Mouse (Mus musculus) CH12.LX (cell line): ENCODE data around the gene Klk1. TPM values are rescaled to one million over a fixed set of nuclear protein-coding genes. Genes with fewer than 3 reads are reported as not detected.
"Not testable (repeated sequence)": the region's sequence is repeated elsewhere in the genome, so short reads cannot be mapped to it uniquely, and the experiment has no call there.

ENCODE experiments used
- DNase-seq: peaks from one replicate; pipeline ENCODE4 v3.0.0-alpha.2; 2013; ENCODE audit errors: extremely low read depth
- H3K27ac ChIP-seq: 2 replicates; pipeline ENCODE4 v1.5.1; 2012; ENCODE audit warnings: low read depth, mild to moderate bottlenecking, control low read depth, moderate library complexity; ENCODE audit not compliant: insufficient read depth
- H3K27me3 ChIP-seq: replicated peaks from 2 replicates; pipeline ENCODE3; 2012; ENCODE audit warnings: inconsistent platforms
- H3K36me3 ChIP-seq, 2 experiments: replicated peaks in 1 of 2; 2 replicates each; pipeline versions ENCODE3 to v1.6.1; 2012; ENCODE audit warnings: inconsistent platforms in 1 of 2, low read length in 1 of 2, mild to moderate bottlenecking in 1 of 2, mixed read lengths in 1 of 2, moderate library complexity in 1 of 2; ENCODE audit not compliant: control insufficient read depth in 1 of 2, insufficient read depth in 1 of 2
- H3K4me1 ChIP-seq, 2 experiments: 2 replicates each; pipeline ENCODE4 v1.6.1; 2012; ENCODE audit warnings: inconsistent platforms in 1 of 2, moderate library complexity in 1 of 2; ENCODE audit not compliant: insufficient read depth in 2 of 2, control insufficient read depth in 1 of 2
- H3K4me2 ChIP-seq: 2 replicates; pipeline ENCODE4 v1.6.1; 2012; ENCODE audit warnings: low read depth, mild to moderate bottlenecking, control low read depth; ENCODE audit not compliant: poor library complexity, insufficient read depth, severe bottlenecking
- H3K4me3 ChIP-seq, 3 experiments: fragments of 150-350 bp in 1 of 3; sonication (generic) in 1 of 3; replicated peaks in 1 of 3; 2 replicates each; pipeline versions ENCODE3 to v1.5.1; 2011 to 2012; ENCODE audit warnings: low read depth in 2 of 3, low read length in 2 of 3, mild to moderate bottlenecking in 2 of 3, moderate library complexity in 2 of 3, control low read depth in 1 of 3, improper control_type of control experiment in 1 of 3, inconsistent platforms in 1 of 3, mixed read lengths in 1 of 3; ENCODE audit not compliant: poor library complexity in 1 of 3
- H3K79me2 ChIP-seq: replicated peaks from 2 replicates; pipeline ENCODE4 v1.6.1; 2012; ENCODE audit warnings: mild to moderate bottlenecking, moderate library complexity; ENCODE audit not compliant: control insufficient read depth, poor library complexity, insufficient read depth, severe bottlenecking; ENCODE audit errors: extremely low read depth
- H3K9ac ChIP-seq: 2 replicates; pipeline ENCODE4 v1.6.1; 2012; ENCODE audit warnings: low read depth, mild to moderate bottlenecking, control low read depth, moderate library complexity; ENCODE audit not compliant: insufficient read depth
- H3K9me3 ChIP-seq: replicated peaks from 2 replicates; pipeline ENCODE3; 2012; ENCODE audit warnings: low read length, inconsistent platforms, mixed read lengths
- BHLHE40 ChIP-seq: IDR thresholded peaks from 2 replicates; pipeline ENCODE4 v1.6.1; 2011; ENCODE audit warnings: mild to moderate bottlenecking, low read depth, low read length, improper control_type of control experiment
- CHD2 ChIP-seq: IDR thresholded peaks from 2 replicates; pipeline ENCODE4 v1.6.1; 2011; ENCODE audit warnings: low read length, improper control_type of control experiment
- CTCF ChIP-seq, 2 experiments: IDR thresholded peaks in 1 of 2; conservative IDR thresholded peaks in 1 of 2; 2 replicates each; pipeline ENCODE4 v1.5.1; 2011 to 2012; ENCODE audit warnings: low read depth in 2 of 2, low read length in 2 of 2, improper control_type of control experiment in 1 of 2, inconsistent platforms in 1 of 2, mild to moderate bottlenecking in 1 of 2, moderate library complexity in 1 of 2
- ELF1 ChIP-seq: IDR thresholded peaks from 2 replicates; pipeline ENCODE4 v1.6.1; 2014; ENCODE audit warnings: low read depth, mild to moderate bottlenecking, inconsistent platforms, low read length, improper control_type of control experiment
- HCFC1 ChIP-seq: IDR thresholded peaks from 2 replicates; pipeline ENCODE4 v1.6.1; 2012; ENCODE audit warnings: low read depth, mild to moderate bottlenecking, inconsistent platforms, low read length, improper control_type of control experiment
- MAX ChIP-seq: IDR thresholded peaks from 2 replicates; pipeline ENCODE4 v1.6.1; 2011; ENCODE audit warnings: low read length, improper control_type of control experiment
- NRF1 ChIP-seq: IDR thresholded peaks from 2 replicates; pipeline ENCODE4 v1.6.1; 2014; ENCODE audit warnings: low read depth, mild to moderate bottlenecking, inconsistent platforms, low read length, improper control_type of control experiment, moderate library complexity
- PAX5 ChIP-seq: IDR thresholded peaks from 2 replicates; pipeline ENCODE4 v1.6.1; 2012; ENCODE audit warnings: low read length, inconsistent platforms, mixed read lengths
- POLR2A ChIP-seq: IDR thresholded peaks from 2 replicates; pipeline ENCODE4 v1.6.1; 2011; ENCODE audit warnings: low read depth, mild to moderate bottlenecking, improper control_type of control experiment, low read length
- SIN3A ChIP-seq: IDR thresholded peaks from 2 replicates; pipeline ENCODE4 v1.6.1; 2012; ENCODE audit warnings: low read length, improper control_type of control experiment, inconsistent platforms
- TBP ChIP-seq: conservative IDR thresholded peaks from 2 replicates; pipeline ENCODE4 v1.6.1; 2011; ENCODE audit warnings: low read depth, low read length, improper control_type of control experiment
- UBTF ChIP-seq: IDR thresholded peaks from 2 replicates; pipeline ENCODE4 v1.6.1; 2012; ENCODE audit warnings: low read depth, mild to moderate bottlenecking, inconsistent platforms, low read length, improper control_type of control experiment, moderate library complexity
- ZC3H11A ChIP-seq: IDR thresholded peaks from 2 replicates; pipeline ENCODE4 v1.6.1; 2012; ENCODE audit warnings: low read depth, mild to moderate bottlenecking, inconsistent platforms, low read length, improper control_type of control experiment
- ZNF384 ChIP-seq: IDR thresholded peaks from 2 replicates; pipeline ENCODE4 v1.6.1; 2012; ENCODE audit warnings: low read depth, low read length, improper control_type of control experiment, inconsistent platforms
- dilution Hi-C: fragments of 300-500 bp; cut with MboI; formaldehyde crosslinking; loops from 2 replicates; pipeline ENCODE4 v1.14.3; 2020; ENCODE audit warnings: low sequenced_read_pairs; ENCODE audit not compliant: extremely low pct_unique_long_range_greater_than_20kb, extremely low pct_ligation_motif_present
- in situ Hi-C: fragments of 300-500 bp; cut with MboI; formaldehyde crosslinking; loops from 3 replicates; pipeline ENCODE4 v1.14.3; 2019; ENCODE audit warnings: low sequenced_read_pairs, low pct_ligation_motif_present, low pct_unique_long_range_greater_than_20kb, mixed read lengths
- polyA plus RNA-seq: library from polyadenylated mRNA; unstranded; fragments of >175 nt; gene quantifications from 2 replicates; pipeline ENCODE4 v1.2.1, GENCODE M21; 2012; ENCODE audit warnings: low read depth; ENCODE audit not compliant: insufficient read length
- total RNA-seq, 2 experiments: library from RNA; depleted of rRNA; stranded (reverse); fragments of 300-350 nt in 1 of 2; fragments of >200 nt in 1 of 2; gene quantifications; 2 replicates each; pipeline ENCODE4 v1.2.3; 2012 to 2014

Klk1 gene
- total and polyA plus RNA-seq, 3 experiments, result not detected

DNA sequence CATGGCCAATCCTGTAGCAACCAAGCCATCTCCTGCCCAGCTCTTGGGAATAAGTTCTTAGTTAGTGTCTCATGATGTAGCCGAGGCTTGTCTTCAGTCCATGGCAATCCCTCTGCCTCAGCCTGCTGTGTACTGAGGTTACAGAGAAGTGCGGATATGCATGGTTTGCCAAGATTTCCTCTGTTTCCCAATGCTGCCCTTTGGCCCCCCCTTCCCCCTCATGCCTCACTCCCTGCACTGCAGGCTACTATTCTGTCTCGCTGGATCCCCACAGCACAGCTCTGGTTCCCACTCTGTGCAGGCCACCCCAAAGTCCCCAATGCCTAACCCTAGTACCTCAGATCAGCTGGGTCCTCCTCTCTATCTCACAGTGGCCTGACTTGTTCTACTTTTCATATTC lies 16.9 kb upstream of the Klk1 start:
- H3K27ac ChIP-seq, result no peak overlapping the region
- DNase-seq, result no peak
- in situ Hi-C loops, result no loop called here
- no peaks in the 10 kb centered on the region for H3K79me2 ChIP-seq
- no peak for TF ChIP-seq UBTF
- no peak for TF ChIP-seq TBP
- TF ChIP-seq NRF1, result no peak
- TF ChIP-seq CHD2, result no peak
- TF ChIP-seq ZNF384, result no peak
- TF ChIP-seq, all 38 proteins: peak for 0
- Histone ChIP-seq H3K4me2 (no peak overlapping the region), H3K4me1 (peaks cover 0 to 4% of the 10 kb centered on the region in 2 experiments; a peak in 1 of 4 replicates), H3K4me3 (no peak overlapping the region), H3K9ac (no peak overlapping the region), H3K9me3 (no peaks in the 10 kb centered on the region), H3K27me3 (peaks cover 56% of the 10 kb centered on the region), H3K36me3 (no peaks in the 10 kb centered on the region)
- dilution Hi-C loops, result no loop called here

DNA sequence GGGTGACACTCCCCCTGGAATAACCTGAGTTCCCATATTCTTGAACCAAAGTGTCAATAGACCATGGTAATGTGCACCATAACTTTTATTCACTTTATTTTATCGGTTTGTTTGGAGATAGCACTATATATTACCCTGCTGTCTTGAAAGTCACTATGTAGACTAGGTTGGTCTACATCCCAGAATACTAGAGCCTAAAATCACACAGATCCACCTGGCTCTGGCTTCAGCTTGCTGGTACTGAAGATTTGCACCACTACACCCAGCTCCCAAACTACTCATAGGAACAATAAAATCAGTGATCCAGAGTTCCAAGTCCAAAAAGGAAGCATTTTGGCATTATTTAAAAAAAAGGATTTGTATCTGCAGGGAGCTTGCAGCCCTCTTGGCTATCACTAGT lies 9.5 kb upstream of the Klk1 start, which contains the start of gene Klk1b5:
Gene Klk1b5 (plus strand): TSS at position 301 of the 400 bp plus-strand sequence.
- in situ Hi-C loops, result no loop called here
- no peaks in the 10 kb centered on the region for H3K36me3 ChIP-seq
- H3K27me3 ChIP-seq, result peaks cover 55% of the 10 kb centered on the region
- H3K9me3 ChIP-seq, result no peaks in the 10 kb centered on the region
- no peak within 1 kb of the TSS for H3K4me2 ChIP-seq
- H3K27ac ChIP-seq, result no peak within 1 kb of the TSS
- peaks cover 0 to 8% of the 10 kb centered on the region in 2 experiments; a peak in 2 of 4 replicates for H3K4me1 ChIP-seq
- TF ChIP-seq PAX5 (no peak), MAX (no peak), BHLHE40 (no peak), ZC3H11A (no peak), HCFC1 (no peak), SIN3A (no peak), UBTF (no peak), CTCF (conservative IDR thresholded peaks at IDR 0.05 in 1 of 2, IDR thresholded peaks at IDR 0.05 in 1 of 2; ENCODE audit: low read depth in 2 of 2, low read length in 2 of 2) (no peak), CHD2 (no peak), ELF1 (no peak), POLR2A (no peak)
- no peak within 1 kb of the TSS for H3K4me3 ChIP-seq
- dilution Hi-C loops, result no loop called here
- DNase-seq, result no peak
- no peaks in the 10 kb centered on the region for H3K79me2 ChIP-seq
- H3K9ac ChIP-seq, result no peak within 1 kb of the TSS

DNA sequence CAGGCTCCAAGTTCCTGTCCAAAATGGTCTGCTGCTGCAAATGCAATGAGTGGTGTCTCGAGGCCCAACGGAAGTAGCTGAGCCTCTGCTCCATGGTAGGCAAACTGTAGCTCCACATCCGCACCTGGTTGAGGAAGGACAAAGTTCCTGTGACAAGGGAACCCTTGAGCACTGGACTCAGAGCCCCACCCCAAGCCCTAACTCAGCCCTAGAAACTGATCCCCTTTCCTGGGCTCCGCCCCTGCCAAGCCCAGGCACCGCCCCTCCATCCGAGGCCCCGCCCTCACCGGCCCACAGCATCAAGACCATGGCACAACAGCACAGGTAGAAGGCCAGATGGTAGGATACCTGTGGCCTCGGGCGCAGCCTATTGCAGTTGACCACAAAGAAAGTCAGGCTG lies 3.6 kb upstream of the Klk1 start:
- not testable (repeated sequence) for DNase-seq

DNA sequence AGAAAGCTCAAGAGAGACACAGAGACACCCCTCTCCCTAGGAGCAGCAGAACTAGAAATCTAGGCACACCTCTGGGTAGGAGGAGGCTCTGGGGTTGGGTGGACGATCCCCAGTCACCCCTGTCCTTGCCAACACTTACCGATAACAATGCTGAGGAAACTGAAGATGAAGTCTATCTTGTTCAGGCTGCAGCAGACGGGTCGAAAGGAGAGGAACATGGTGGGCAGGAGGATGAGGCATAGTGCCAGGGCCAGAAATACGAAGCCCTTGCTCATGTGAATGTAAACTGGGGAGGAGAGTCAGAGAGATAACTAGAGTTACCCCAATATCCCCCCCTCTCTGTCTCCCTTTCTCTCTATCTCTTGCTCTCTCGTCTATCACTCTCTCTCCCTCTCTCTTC lies 2.8 kb upstream of the Klk1 start:
- dilution Hi-C loops, H3K9me3 ChIP-seq, H3K36me3 ChIP-seq, H3K27ac ChIP-seq, H3K4me2 ChIP-seq, H3K79me2 ChIP-seq, DNase-seq, H3K4me3 ChIP-seq, H3K9ac ChIP-seq: not testable (repeated sequence)
- in situ Hi-C loops, result loop anchor here (10.0 kb wide), 1 partner anchor 288 kb away; the partner anchor contains the start of gene Klk15
- Histone ChIP-seq H3K27me3 (peaks cover 49% of the 10 kb centered on the region), H3K4me1 (peaks cover 0 to 22% of the 10 kb centered on the region in 2 experiments; a peak in 2 of 4 replicates)

More for the DNA sequence above, 3.6 kb upstream of the Klk1 start:
- H3K36me3 ChIP-seq, H3K9ac ChIP-seq, H3K4me3 ChIP-seq, H3K4me2 ChIP-seq, H3K27ac ChIP-seq, H3K79me2 ChIP-seq, H3K9me3 ChIP-seq, dilution Hi-C loops: not testable (repeated sequence)
- Histone ChIP-seq H3K27me3 (peaks cover 49% of the 10 kb centered on the region), H3K4me1 (peaks cover 0 to 28% of the 10 kb centered on the region in 2 experiments; a peak in 2 of 4 replicates)
- in situ Hi-C loops, result loop anchor here (10.0 kb wide), 1 partner anchor 287 kb away; the partner anchor contains the start of gene Klk15
